Mouse (Mus musculus) skeletal muscle tissue, postnatal 0 days (tissue): ENCODE results near the gene Gmds. TPM values are rescaled to one million over a fixed set of nuclear protein-coding genes. Genes with fewer than 3 reads are reported as not detected.

Experiments used
- polyA plus RNA-seq: library from polyadenylated mRNA; unstranded; fragments of >200 nt; fragmentation: Nextera tagmentation; extraction: Ambion mirVana; gene quantifications from 2 replicates; pipeline ENCODE4 v1.2.1, GENCODE M21; 2015

The Gmds gene
- polyA plus RNA-seq = 6.3 and 6.9 TPM in 2 replicates

DNA sequence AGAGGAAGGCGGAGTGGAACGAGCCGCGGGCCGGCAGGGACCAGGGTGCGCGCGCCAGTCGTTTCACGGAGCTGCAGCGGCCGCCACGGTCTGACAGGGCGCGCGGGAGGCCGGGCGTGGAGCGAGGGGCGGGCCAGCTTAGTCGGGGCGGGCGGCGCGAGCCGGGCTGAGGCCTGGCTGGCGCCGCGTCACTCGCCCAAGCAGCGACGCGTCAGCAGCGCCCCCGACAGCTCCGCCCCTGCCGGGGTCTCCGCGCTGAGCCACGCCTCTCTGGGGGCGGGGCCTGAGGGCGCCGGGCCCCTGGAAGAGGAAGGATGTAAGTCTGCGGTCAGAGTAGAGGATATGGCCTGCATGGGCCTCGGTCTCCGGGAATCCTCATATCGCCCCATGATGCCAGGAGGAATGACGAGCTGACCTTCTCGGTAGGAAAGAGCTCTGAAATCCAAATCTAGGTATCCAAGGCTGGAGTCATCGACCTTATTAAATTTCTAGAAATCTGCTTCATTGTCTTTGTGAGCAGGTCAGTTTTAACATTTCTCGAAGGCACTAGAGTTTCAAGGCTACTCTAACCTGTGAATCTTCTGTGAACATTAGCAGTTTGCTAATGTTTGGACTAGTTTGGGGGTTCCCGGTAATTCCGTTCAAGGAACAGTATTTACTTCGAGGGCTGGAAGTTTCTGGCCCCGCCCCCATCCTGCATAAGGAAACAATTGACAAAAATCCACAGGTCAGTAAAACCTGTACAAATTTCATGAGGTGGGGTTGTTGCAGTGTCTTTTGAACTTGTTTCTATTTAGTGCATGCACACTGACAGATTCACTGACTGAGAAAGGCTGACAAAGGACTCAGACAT, at the start of gene Gmds:
TSS of gene Gmds (minus strand) at position 228 of the 853 bp plus-strand sequence.

DNA sequence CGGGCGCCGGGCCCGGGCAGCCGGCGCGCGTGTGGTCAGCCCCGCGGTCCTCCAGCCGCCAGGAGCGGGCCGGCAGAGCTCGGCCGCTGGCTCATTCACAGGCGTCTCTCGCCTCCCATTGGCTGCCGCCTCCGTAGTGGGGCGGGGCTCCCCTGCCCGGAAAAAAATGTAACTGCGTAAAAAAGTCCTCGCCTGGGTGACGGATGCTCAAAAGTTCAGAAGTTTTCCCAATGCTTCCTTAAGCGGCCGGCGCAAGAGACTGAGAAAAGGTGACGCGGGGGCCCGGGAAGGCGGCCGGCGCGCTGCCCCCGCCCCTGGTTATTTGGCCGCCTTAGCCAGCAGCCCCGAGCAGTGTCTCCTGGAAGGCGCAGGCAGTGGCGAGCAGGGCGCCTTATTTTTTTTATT, 532.1 kb downstream of the Gmds start, which contains the start of gene Foxc1:
TSS of gene Foxc1 (plus strand) at position 206 of the 405 bp plus-strand sequence.

